Mouse (Mus musculus): ENCODE results near the gene Vpreb3. TPM values are rescaled to one million over a fixed set of nuclear protein-coding genes. Genes with fewer than 3 reads are reported as not detected.

Vpreb3 gene
- polyA plus RNA-seq (2021; fragmentation: Nextera tagmentation), result 0.36 TPM in 1 of 2 replicates, not detected in the other
- long read RNA-seq, experiment 1, result 0 reads
- long read RNA-seq, experiment 2, partial matches to known transcripts, result 0 of 1 reads
- long read RNA-seq, experiment 2, other reads (novel, unspliced or antisense), result 1 of 1 reads

DNA sequence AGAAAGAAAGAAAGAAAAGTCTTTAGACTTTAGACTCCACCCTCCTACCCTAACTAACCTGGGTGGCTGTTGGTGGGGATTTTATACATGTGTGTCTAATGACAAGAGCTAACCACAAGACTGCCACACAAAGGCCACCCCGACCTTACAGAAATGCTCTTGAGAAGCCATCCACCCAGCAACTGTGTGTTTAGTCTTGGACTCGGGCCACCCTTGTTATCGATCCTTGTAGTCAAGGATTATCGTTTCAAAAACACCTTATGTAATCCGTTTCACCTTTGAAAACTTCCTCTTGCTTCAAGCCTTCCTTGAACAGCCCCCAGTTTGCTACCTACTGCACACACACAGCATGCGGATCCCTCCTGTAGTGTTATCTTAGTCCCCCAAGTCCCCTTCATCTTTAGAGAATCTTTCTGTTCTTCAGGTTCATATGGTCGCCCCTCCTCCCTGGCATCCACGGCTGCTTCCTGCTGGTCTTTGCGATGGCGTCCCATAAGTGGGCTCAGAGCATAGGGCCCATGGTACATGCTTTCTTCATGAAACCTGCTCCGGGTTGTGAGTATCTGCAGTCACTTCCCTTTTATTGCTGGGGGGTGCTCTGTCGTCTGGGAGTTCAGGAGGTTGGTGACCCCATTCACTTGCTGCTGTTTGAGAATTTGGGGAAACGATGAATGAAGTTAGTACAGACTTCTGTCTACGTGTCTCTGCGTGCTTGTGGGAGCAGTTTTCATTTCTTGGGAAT is at the start of gene Vpreb3:
Gene Vpreb3 (plus strand): TSS at position 322 of the 742 bp plus-strand sequence.

GRCm38 (mm10) chr10:75893089-75893750 is 49.6 kb upstream of the Vpreb3 start, which contains the start of gene Derl3:
TSS of gene Derl3 (plus strand) at chr10:75893413.

GRCm38 (mm10) chr10:75921026-75921725 is 21.7 kb upstream of the Vpreb3 start, which contains the start of gene Smarcb1:
TSS of gene Smarcb1 (minus strand) at chr10:75921617.

DNA sequence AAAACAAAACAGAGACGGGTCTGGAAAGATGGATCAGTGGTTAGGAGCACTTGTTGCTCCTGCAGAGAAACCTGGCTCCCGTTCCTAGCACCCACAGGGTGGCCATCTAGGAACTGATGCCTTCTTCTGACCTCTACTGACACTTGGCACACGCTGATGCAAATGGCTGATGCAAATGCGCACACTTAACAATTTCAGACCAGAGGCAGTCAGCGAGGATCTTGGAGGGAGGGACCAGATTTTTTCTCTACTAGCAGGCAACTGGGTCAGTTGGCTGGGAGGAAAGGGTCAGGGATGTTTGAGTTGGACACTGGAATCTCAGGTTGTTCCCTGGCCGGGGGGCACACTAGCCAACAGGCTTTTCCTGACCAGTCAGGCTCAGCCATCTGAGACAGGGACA is 10.0 kb upstream of the Vpreb3 start, which contains the start of gene Chchd10:
Gene Chchd10 (plus strand): TSS at position 240 of the 400 bp plus-strand sequence.

GRCm38 (mm10) chr10:75935680-75936541 is 6.9 kb upstream of the Vpreb3 start, which contains the start of gene Mmp11:
TSS of gene Mmp11 (minus strand) at chr10:75936496.

GRCm38 (mm10) chr10:75940520-75940919 is 2.3 kb upstream of the Vpreb3 start, which contains the start of gene Gm867:
TSS of gene Gm867 (minus strand) at chr10:75940672.

GRCm38 (mm10) chr10:75954381-75954811 is 11.5 kb downstream of the Vpreb3 start, which contains the start of gene Gm5134:
TSS of gene Gm5134 (plus strand) at chr10:75954514.

Other genes starting within 250 kb of the Vpreb3 start
- gene Cabin1, start 178.7 kb upstream of the Vpreb3 start, polyA plus RNA-seq (2021; fragmentation: Nextera tagmentation), result 18.0 and 21.6 TPM in 2 replicates
- 192 and 230 TPM in 2 replicates for gene Ddt, start 169.6 kb upstream of the Vpreb3 start, polyA plus RNA-seq (2021; fragmentation: Nextera tagmentation)
- gene Gm20441, start 162.1 kb upstream of the Vpreb3 start, polyA plus RNA-seq (2021; fragmentation: Nextera tagmentation), result not detected in 2 replicates
- gene Gstt3, start 161.6 kb upstream of the Vpreb3 start, polyA plus RNA-seq (2021; fragmentation: Nextera tagmentation), result 8.3 and 10.4 TPM in 2 replicates
- 44.3 and 47.6 TPM in 2 replicates for gene Gstt1, start 144.5 kb upstream of the Vpreb3 start, polyA plus RNA-seq (2021; fragmentation: Nextera tagmentation)
- gene Gstt4, start 120.5 kb upstream of the Vpreb3 start, polyA plus RNA-seq (2021; fragmentation: Nextera tagmentation), result not detected in 2 replicates
- 5.7 and 6.3 TPM in 2 replicates for gene Gstt2, start 105.6 kb upstream of the Vpreb3 start, polyA plus RNA-seq (2021; fragmentation: Nextera tagmentation)
- 1,436 and 1,608 TPM in 2 replicates for gene Mif, start 82.8 kb upstream of the Vpreb3 start, polyA plus RNA-seq (2021; fragmentation: Nextera tagmentation)
- gene Derl3, start 49.6 kb upstream of the Vpreb3 start, polyA plus RNA-seq (2021; fragmentation: Nextera tagmentation), result 1.8 and 2.2 TPM in 2 replicates
- 107 and 113 TPM in 2 replicates for gene Smarcb1, start 21.4 kb upstream of the Vpreb3 start, polyA plus RNA-seq (2021; fragmentation: Nextera tagmentation)
- 1,355 and 1,446 TPM in 2 replicates for gene Chchd10, start 9.9 kb upstream of the Vpreb3 start, polyA plus RNA-seq (2021; fragmentation: Nextera tagmentation)
- 1.6 and 1.7 TPM in 2 replicates for gene Mmp11, start 6.6 kb upstream of the Vpreb3 start, polyA plus RNA-seq (2021; fragmentation: Nextera tagmentation)
- gene Gm867, start 2.4 kb upstream of the Vpreb3 start, polyA plus RNA-seq (2021; fragmentation: Nextera tagmentation), result 0.34 TPM in 1 of 2 replicates, not detected in the other
- not detected in 2 replicates for gene Gm5134, start 11.5 kb downstream of the Vpreb3 start, polyA plus RNA-seq (2021; fragmentation: Nextera tagmentation)
- gene Zfp280b, start 89.6 kb downstream of the Vpreb3 start, polyA plus RNA-seq (2021; fragmentation: Nextera tagmentation), result 3.8 and 5.1 TPM in 2 replicates
- not detected in 2 replicates for gene Slc5a4b, start 167.9 kb downstream of the Vpreb3 start, polyA plus RNA-seq (2021; fragmentation: Nextera tagmentation)
- not detected in 2 replicates for gene Slc5a4a, start 204.4 kb downstream of the Vpreb3 start, polyA plus RNA-seq (2021; fragmentation: Nextera tagmentation)

Measured in left cerebral cortex, adult 6 months (tissue).